Mouse (Mus musculus): ENCODE results near the gene Gm20806.
"Not testable (repeated sequence)": the region's sequence is repeated elsewhere in the genome, so short reads cannot be mapped to it uniquely, and the experiment has no call there.

Gene Gm20806

DNA sequence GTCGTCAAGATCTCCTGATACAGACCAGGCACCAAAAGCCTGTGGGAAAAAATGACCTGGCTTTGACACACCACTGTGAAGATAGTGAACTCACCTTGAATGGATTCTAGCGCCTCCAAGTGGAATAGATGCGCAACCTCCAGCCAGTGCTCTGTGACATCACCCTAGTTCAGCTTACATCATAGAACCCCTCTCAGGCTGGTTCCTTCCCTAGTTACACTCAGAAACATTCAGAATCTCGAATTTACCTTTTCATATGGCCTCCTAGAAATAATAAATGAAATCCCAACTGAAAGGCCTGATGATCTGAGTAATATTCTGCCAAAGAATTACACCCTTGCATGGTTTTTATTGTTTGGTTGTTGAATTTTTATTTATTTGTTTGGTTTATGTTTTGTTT, at the start of gene Gm20806:
Gm20806 (minus strand) TSS at position 101 of the 400 bp plus-strand sequence.
- not testable (repeated sequence) for DNase-seq (ENCODE audit: extremely low read depth, low read depth, low spot score)
